Mouse (Mus musculus) CH12.LX (cell line): ENCODE measurements at regions not wholly inside any gene's neighbourhood (a gene's known extent, or its start where the extent isn't known, plus 50 kb on each side); places are given as distances from the start of the nearest gene placed in this dataset.

ENCODE experiments used
- DNase-seq: peaks from one replicate; pipeline ENCODE4 v3.0.0-alpha.2; 2013; ENCODE audit errors: extremely low read depth
- H3K27ac ChIP-seq: 2 replicates; pipeline ENCODE4 v1.5.1; 2012; ENCODE audit warnings: low read depth, mild to moderate bottlenecking, control low read depth, moderate library complexity; ENCODE audit not compliant: insufficient read depth
- H3K27me3 ChIP-seq: replicated peaks from 2 replicates; pipeline ENCODE3; 2012; ENCODE audit warnings: inconsistent platforms
- H3K36me3 ChIP-seq, 2 experiments: replicated peaks in 1 of 2; 2 replicates each; pipeline versions ENCODE3 to v1.6.1; 2012; ENCODE audit warnings: inconsistent platforms in 1 of 2, low read length in 1 of 2, mild to moderate bottlenecking in 1 of 2, mixed read lengths in 1 of 2, moderate library complexity in 1 of 2; ENCODE audit not compliant: control insufficient read depth in 1 of 2, insufficient read depth in 1 of 2
- H3K4me1 ChIP-seq, 2 experiments: 2 replicates each; pipeline ENCODE4 v1.6.1; 2012; ENCODE audit warnings: inconsistent platforms in 1 of 2, moderate library complexity in 1 of 2; ENCODE audit not compliant: insufficient read depth in 2 of 2, control insufficient read depth in 1 of 2
- H3K4me2 ChIP-seq: 2 replicates; pipeline ENCODE4 v1.6.1; 2012; ENCODE audit warnings: low read depth, mild to moderate bottlenecking, control low read depth; ENCODE audit not compliant: poor library complexity, insufficient read depth, severe bottlenecking
- H3K4me3 ChIP-seq, 3 experiments: fragments of 150-350 bp in 1 of 3; sonication (generic) in 1 of 3; replicated peaks in 1 of 3; 2 replicates each; pipeline versions ENCODE3 to v1.5.1; 2011 to 2012; ENCODE audit warnings: low read depth in 2 of 3, low read length in 2 of 3, mild to moderate bottlenecking in 2 of 3, moderate library complexity in 2 of 3, control low read depth in 1 of 3, improper control_type of control experiment in 1 of 3, inconsistent platforms in 1 of 3, mixed read lengths in 1 of 3; ENCODE audit not compliant: poor library complexity in 1 of 3
- H3K79me2 ChIP-seq: replicated peaks from 2 replicates; pipeline ENCODE4 v1.6.1; 2012; ENCODE audit warnings: mild to moderate bottlenecking, moderate library complexity; ENCODE audit not compliant: control insufficient read depth, poor library complexity, insufficient read depth, severe bottlenecking; ENCODE audit errors: extremely low read depth
- H3K9ac ChIP-seq: 2 replicates; pipeline ENCODE4 v1.6.1; 2012; ENCODE audit warnings: low read depth, mild to moderate bottlenecking, control low read depth, moderate library complexity; ENCODE audit not compliant: insufficient read depth
- H3K9me3 ChIP-seq: replicated peaks from 2 replicates; pipeline ENCODE3; 2012; ENCODE audit warnings: low read length, inconsistent platforms, mixed read lengths
- BHLHE40 ChIP-seq: IDR thresholded peaks from 2 replicates; pipeline ENCODE4 v1.6.1; 2011; ENCODE audit warnings: mild to moderate bottlenecking, low read depth, low read length, improper control_type of control experiment
- CHD2 ChIP-seq: IDR thresholded peaks from 2 replicates; pipeline ENCODE4 v1.6.1; 2011; ENCODE audit warnings: low read length, improper control_type of control experiment
- CTCF ChIP-seq, 2 experiments: IDR thresholded peaks in 1 of 2; conservative IDR thresholded peaks in 1 of 2; 2 replicates each; pipeline ENCODE4 v1.5.1; 2011 to 2012; ENCODE audit warnings: low read depth in 2 of 2, low read length in 2 of 2, improper control_type of control experiment in 1 of 2, inconsistent platforms in 1 of 2, mild to moderate bottlenecking in 1 of 2, moderate library complexity in 1 of 2
- EP300 ChIP-seq: IDR thresholded peaks from 2 replicates; pipeline ENCODE4 v1.6.1; 2011; ENCODE audit warnings: low read length, improper control_type of control experiment
- GABPA ChIP-seq: IDR thresholded peaks from 2 replicates; pipeline ENCODE4 v1.6.1; 2012; ENCODE audit warnings: low read depth, low read length, improper control_type of control experiment, inconsistent platforms; ENCODE audit not compliant: insufficient replicate concordance
- HCFC1 ChIP-seq: IDR thresholded peaks from 2 replicates; pipeline ENCODE4 v1.6.1; 2012; ENCODE audit warnings: low read depth, mild to moderate bottlenecking, inconsistent platforms, low read length, improper control_type of control experiment
- KAT2A ChIP-seq: IDR thresholded peaks from 2 replicates; pipeline ENCODE4 v1.6.1; 2012; ENCODE audit warnings: low read length, improper control_type of control experiment, inconsistent platforms; ENCODE audit not compliant: insufficient replicate concordance
- MAX ChIP-seq: IDR thresholded peaks from 2 replicates; pipeline ENCODE4 v1.6.1; 2011; ENCODE audit warnings: low read length, improper control_type of control experiment
- MAZ ChIP-seq: IDR thresholded peaks from 2 replicates; pipeline ENCODE4 v1.6.1; 2012; ENCODE audit warnings: low read depth, mild to moderate bottlenecking, inconsistent platforms, low read length, improper control_type of control experiment, moderate library complexity
- MEF2A ChIP-seq: IDR thresholded peaks from 2 replicates; pipeline ENCODE4 v1.6.1; 2014; ENCODE audit warnings: low read depth, mild to moderate bottlenecking, inconsistent platforms, low read length, improper control_type of control experiment, borderline replicate concordance
- MXI1 ChIP-seq: IDR thresholded peaks from 2 replicates; pipeline ENCODE4 v1.6.1; 2011; ENCODE audit warnings: mild to moderate bottlenecking, low read depth, low read length, improper control_type of control experiment
- MYC ChIP-seq: IDR thresholded peaks from 2 replicates; pipeline ENCODE4 v1.6.1; 2011; ENCODE audit warnings: low read depth, mild to moderate bottlenecking, improper control_type of control experiment, low read length
- NELFE ChIP-seq: IDR thresholded peaks from 2 replicates; pipeline ENCODE4 v1.6.1; 2011; ENCODE audit warnings: low read depth, low read length, improper control_type of control experiment
- NRF1 ChIP-seq: IDR thresholded peaks from 2 replicates; pipeline ENCODE4 v1.6.1; 2014; ENCODE audit warnings: low read depth, mild to moderate bottlenecking, inconsistent platforms, low read length, improper control_type of control experiment, moderate library complexity
- PAX5 ChIP-seq: IDR thresholded peaks from 2 replicates; pipeline ENCODE4 v1.6.1; 2012; ENCODE audit warnings: low read length, inconsistent platforms, mixed read lengths
- POLR2AphosphoS2 ChIP-seq: IDR thresholded peaks from 2 replicates; pipeline ENCODE4 v1.6.1; 2011; ENCODE audit warnings: low read depth, low read length, improper control_type of control experiment
- RAD21 ChIP-seq: IDR thresholded peaks from 2 replicates; pipeline ENCODE4 v1.6.1; 2011; ENCODE audit warnings: low read depth, mild to moderate bottlenecking, low read length, improper control_type of control experiment, moderate library complexity
- SIN3A ChIP-seq: IDR thresholded peaks from 2 replicates; pipeline ENCODE4 v1.6.1; 2012; ENCODE audit warnings: low read length, improper control_type of control experiment, inconsistent platforms
- USF1 ChIP-seq: IDR thresholded peaks from 2 replicates; pipeline ENCODE4 v1.6.1; 2014; ENCODE audit warnings: low read depth, mild to moderate bottlenecking, inconsistent platforms, low read length, improper control_type of control experiment
- USF2 ChIP-seq: conservative IDR thresholded peaks from 2 replicates; pipeline ENCODE4 v1.6.1; 2011; ENCODE audit warnings: low read depth, low read length, improper control_type of control experiment
- ZNF384 ChIP-seq: IDR thresholded peaks from 2 replicates; pipeline ENCODE4 v1.6.1; 2012; ENCODE audit warnings: low read depth, low read length, improper control_type of control experiment, inconsistent platforms
- dilution Hi-C: fragments of 300-500 bp; cut with MboI; formaldehyde crosslinking; loops from 2 replicates; pipeline ENCODE4 v1.14.3; 2020; ENCODE audit warnings: low sequenced_read_pairs; ENCODE audit not compliant: extremely low pct_unique_long_range_greater_than_20kb, extremely low pct_ligation_motif_present
- in situ Hi-C: fragments of 300-500 bp; cut with MboI; formaldehyde crosslinking; loops from 3 replicates; pipeline ENCODE4 v1.14.3; 2019; ENCODE audit warnings: low sequenced_read_pairs, low pct_ligation_motif_present, low pct_unique_long_range_greater_than_20kb, mixed read lengths

- in situ Hi-C loops: no loop called here
Measured at GRCm38 (mm10) chr6:94773604-94774486, 73.9 kb upstream of the Lrig1 start.

DNA sequence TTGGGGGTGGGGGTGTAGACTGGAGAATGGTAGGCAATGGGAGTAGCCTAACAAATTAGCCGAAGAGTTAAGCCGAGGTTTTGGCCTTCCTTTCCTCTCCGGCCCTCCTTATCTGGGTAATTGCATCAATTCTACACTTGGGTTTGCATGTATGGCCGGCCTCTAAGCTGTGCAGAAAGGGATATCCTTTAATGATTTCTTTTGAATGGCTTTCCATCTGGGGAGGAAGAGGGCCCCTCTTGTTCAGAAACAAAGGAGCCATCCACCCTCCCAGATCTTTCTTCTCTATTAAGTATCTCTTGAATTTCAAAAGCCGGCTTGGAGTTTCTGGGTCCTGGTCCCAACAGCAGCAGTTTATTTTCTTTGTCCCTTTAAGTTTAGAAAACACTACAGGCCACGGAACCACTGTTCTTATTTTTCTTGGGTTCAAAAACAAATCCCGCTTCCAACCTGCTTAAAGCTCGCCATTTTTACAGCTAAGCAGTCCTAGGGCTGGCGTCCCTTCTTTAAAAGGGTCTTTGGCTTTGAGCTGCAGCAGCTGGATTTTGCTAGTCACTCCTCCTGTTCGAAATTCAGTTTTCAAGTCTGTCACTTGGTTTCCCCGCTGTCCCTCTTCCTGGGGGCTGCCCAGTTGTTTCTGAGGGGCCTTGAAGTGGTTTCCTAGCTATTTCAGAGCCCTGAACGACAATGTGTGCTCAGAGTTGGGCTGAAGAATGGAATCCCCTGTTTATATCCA is 73.1 kb upstream of the Lrig1 start:
- Histone ChIP-seq H3K9me3 (peaks cover 10% of the 10 kb centered on the region), H3K4me3 (no peak overlapping the region), H3K4me1 (no peaks in the 10 kb centered on the region)
- TF ChIP-seq EP300: no peak
- no peak for TF ChIP-seq USF2
- TF ChIP-seq RAD21: no peak
- TF ChIP-seq KAT2A: no peak
- no peak for TF ChIP-seq PAX5
- TF ChIP-seq MYC: no peak
- TF ChIP-seq MXI1: no peak
- TF ChIP-seq SIN3A: no peak
- TF ChIP-seq ZNF384: no peak
- TF ChIP-seq USF1: no peak
- TF ChIP-seq, all 38 proteins: peak for 0
- peaks cover 77% of the 10 kb centered on the region for H3K27me3 ChIP-seq
- dilution Hi-C loops: no loop called here
- in situ Hi-C loops: no loop called here
- no peaks in the 10 kb centered on the region for H3K36me3 ChIP-seq
- no peaks in the 10 kb centered on the region for H3K79me2 ChIP-seq
- no peak overlapping the region for H3K4me2 ChIP-seq
- no peak overlapping the region for H3K27ac ChIP-seq
- DNase-seq: no peak
- H3K9ac ChIP-seq: no peak overlapping the region

More at GRCm38 (mm10) chr6:94773604-94774486, 73.9 kb upstream of the Lrig1 start:
- H3K27ac ChIP-seq: no peak overlapping the region
- no peak overlapping the region for H3K4me2 ChIP-seq
- H3K9ac ChIP-seq: no peak overlapping the region
- no peaks in the 10 kb centered on the region for H3K36me3 ChIP-seq
- dilution Hi-C loops: no loop called here
- no peaks in the 10 kb centered on the region for H3K79me2 ChIP-seq
- no peak for TF ChIP-seq SIN3A
- no peak for TF ChIP-seq RAD21
- no peak for TF ChIP-seq CHD2
- TF ChIP-seq MEF2A: no peak
- TF ChIP-seq NELFE: no peak
- TF ChIP-seq MAZ: no peak
- TF ChIP-seq MAX: no peak
- TF ChIP-seq NRF1: no peak
- TF ChIP-seq BHLHE40: no peak
- no peak for TF ChIP-seq PAX5
- no peak for TF ChIP-seq HCFC1
- no peak for TF ChIP-seq POLR2AphosphoS2
- no peak for TF ChIP-seq GABPA
- no peak for TF ChIP-seq CTCF (conservative IDR thresholded peaks at IDR 0.05 in 1 of 2, IDR thresholded peaks at IDR 0.05 in 1 of 2; ENCODE audit: low read depth in 2 of 2, low read length in 2 of 2)
- TF ChIP-seq, all 38 proteins: peak for 0
- no peak overlapping the region for H3K4me3 ChIP-seq
- H3K4me1 ChIP-seq: no peaks in the 10 kb centered on the region
- peaks cover 10% of the 10 kb centered on the region for H3K9me3 ChIP-seq
- H3K27me3 ChIP-seq: peaks cover 72% of the 10 kb centered on the region
- DNase-seq: no peak
